Mouse (Mus musculus) neural tube, postnatal 0 days (tissue): ENCODE data around the gene Psmc3ip. TPM values are rescaled to one million over a fixed set of nuclear protein-coding genes. Genes with fewer than 3 reads are reported as not detected.

Experiments
- microRNA-seq: library from miRNA; unstranded; fragments of <30 nt; microRNA quantifications from one replicate; pipeline ENCODE4, GENCODE M21; 2016
- polyA plus RNA-seq: library from polyadenylated mRNA; unstranded; fragments of >200 nt; fragmentation: Nextera tagmentation; extraction: Ambion mirVana; gene quantifications from 2 replicates; pipeline ENCODE4 v1.2.1, GENCODE M21; 2015

The Psmc3ip gene
- polyA plus RNA-seq: 11.4 and 15.9 TPM in 2 replicates

DNA sequence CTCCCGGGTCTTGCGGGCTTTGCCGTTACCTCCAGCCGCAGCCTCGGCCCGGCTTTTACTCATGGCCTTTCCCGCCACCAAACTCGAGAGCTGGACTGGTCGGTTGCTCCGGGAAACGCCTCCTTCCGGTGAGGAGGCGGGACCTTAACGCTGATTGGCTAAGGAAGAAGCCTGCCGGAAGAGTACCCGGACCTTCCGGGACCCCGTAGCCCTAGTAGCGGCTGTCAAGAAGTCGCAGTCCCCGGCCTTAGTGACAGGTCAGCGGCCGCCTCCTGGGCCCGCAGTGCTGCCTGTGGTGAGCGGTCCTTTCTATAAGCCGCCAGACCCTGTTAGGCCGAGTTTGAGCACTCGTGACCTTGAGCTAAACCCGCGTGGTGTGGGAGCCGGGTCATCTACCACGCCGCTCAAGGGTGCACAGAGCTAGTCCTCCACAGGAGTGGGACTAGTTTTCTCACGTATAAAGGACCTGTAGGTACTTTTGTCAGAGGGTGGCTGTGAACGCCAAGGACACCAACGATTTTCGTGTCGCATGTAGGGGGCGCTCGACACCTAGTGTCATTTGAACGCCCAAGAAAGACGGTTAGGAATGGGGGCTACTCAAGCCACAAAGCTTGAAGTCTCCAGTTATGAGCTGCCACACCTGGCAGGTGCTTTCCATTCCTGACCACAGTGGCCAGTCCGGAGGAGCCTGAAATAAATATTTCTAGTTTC is at the start of gene Psmc3ip:
Gene Psmc3ip (minus strand): TSS at position 123 of the 711 bp plus-strand sequence.

DNA sequence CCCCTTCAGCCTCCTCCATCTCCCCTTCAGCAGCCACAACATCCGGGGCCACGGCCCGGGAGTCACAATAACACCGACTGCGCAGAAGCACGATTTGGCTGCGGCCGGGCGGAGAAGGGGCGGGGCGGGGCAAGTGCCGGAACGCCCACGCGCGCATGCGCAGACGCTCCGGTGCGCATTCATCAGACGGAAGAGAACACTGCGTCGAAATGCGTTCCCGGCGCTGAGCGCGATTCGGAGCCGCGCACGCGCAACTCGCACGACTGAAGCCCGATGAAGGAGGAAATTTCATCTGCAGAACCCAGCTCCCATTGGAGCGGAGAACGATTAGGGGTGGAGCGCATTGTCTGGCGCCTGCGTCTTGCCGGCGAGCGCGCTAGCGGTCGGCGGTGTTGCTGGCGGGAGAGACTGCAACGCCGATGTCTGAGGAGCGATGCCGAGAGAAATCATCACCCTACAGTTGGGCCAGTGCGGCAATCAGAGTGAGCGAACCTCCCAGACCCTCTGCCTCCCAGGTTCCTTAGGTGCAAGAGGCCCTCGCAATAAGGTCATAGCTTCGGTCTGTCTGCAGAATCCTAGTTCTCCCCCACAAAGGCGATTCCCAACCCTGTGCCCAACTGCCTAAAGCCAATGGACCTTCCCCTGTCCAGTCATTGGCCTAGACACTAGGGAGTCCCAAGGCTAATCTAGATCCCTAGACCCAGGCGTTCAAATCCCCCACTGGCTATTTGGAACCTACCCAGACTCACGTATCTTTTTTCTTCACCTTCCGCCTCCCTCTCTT is 24.7 kb upstream of the Psmc3ip start, which contains the start of the genes Retreg3 and Tubg1:
Gene Retreg3 (minus strand): TSS at position 133 of the 784 bp plus-strand sequence.
Gene Tubg1 (plus strand): TSS at position 178 of the 784 bp plus-strand sequence.

DNA sequence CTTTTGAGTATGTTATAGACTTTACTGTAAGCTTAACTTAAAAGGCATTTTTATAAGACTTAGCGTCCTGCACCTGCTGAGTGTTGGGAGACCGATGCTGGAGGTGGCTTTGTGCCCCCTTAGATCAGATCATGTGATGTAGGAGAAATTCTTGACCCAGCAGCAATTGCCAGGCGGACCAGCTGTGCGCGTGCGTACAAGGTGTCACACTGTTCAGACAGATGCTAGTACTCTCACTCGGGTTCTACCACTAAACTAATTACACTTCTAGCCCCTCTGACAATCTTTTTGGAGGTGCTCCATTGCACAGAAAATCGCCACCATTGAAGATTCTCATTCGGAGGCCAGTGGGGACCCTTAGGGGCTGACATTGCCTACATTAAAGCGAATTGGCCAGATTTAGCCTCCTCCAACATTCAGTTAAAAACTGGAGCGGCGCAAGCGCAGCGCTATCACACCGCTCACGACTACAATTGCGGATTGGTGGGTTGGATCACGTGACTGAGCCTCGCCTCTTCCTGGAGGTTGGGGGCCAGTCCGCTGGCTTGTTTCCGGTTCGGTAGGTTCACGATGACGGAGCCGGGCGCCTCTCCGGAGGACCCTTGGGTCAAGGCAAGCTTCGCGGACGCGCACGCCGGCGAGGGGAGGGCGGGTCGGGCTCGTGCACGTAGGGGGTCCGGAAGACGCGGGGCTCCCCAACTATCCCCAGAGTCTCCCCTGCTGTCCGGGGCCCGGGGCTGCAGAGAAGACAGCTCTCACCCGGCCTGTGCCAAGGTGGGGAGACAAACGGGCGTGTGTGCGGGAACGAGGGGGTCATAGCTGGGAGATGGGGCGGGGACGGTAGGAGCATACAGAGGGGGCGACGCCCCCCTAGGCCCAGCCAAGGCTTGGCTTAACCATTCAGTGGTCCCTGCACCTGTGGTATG is 8.2 kb downstream of the Psmc3ip start, which contains the start of gene Mlx:
Gene Mlx (plus strand): TSS at position 522 of the 926 bp plus-strand sequence.

DNA sequence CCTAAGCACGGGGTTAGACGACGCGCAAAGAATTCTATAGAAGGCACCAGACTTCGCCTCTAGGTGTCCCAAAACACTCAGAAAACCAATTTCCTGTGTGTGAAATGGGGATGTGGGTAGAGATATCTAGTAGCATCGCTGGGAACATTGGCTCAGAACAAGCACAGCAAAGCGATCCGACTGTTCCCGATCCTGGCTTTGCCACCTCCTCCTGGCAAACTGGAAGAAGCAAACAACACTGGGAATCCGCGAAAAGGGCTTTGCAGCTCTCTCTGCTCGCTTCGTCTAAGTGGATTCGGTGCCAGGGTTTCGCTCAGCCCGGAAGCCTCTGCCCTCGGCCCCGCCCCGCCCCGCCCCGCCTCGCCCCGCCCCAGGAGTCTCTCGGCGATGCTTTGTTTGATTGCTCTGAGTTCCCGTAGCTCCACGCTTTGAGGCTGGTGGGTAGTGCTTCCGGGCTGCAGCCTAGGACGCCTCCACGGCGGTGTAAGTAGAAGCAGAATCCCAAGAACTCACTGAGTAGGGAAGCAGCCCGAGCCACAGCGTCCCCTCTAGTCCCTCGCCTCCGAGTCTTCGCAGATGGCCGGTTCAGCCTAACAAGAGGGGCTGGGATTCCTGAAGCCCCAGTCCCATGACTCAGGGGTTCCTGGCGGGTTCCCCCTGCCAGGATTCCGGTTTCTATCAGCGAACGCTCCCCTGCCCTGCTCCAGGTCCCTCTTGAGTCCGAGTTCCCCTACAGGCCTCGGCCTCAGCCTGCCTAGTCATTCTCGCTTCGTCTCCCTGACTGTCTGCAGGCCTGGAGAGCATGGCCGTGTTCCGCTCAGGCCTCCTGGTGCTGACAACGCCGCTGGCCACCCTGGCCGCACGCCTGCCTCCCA is 12.8 kb downstream of the Psmc3ip start, which contains the start of gene Coasy:
Gene Coasy (plus strand): TSS at position 358 of the 875 bp plus-strand sequence.

DNA sequence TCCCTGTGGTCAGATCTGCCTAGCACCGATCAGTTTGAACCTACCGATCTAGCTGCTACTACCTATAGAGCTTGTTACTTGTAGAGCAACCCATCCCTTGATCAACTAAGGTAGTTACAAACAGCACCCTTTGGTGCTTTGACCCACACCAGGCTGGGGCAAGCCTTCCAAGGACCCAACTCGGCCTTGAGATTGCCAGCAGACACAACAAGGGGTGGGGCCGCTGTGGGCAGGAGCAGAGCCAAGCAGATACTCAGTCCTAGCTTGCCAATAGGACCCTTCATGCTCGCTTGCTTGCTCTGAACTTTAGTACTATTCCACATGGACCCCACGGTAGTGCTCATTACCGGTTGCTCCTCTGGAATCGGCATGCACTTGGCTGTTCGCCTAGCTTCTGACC is 17.1 kb downstream of the Psmc3ip start, which contains the start of gene Hsd17b1:
Gene Hsd17b1 (plus strand): TSS at position 291 of the 400 bp plus-strand sequence.

GRCm38 (mm10) chr11:101069391-101070188 is 25.6 kb downstream of the Psmc3ip start, which contains the start of gene Naglu:
Gene Naglu, plus strand, starts transcription at chr11:101070012.

Small RNA genes within 50 kb of the gene (microRNA-seq; reads per million reads assigned to microRNA genes)
- not detected for gene Gm27626

Other genes starting within 250 kb of the Psmc3ip start
- 16.4 and 17.6 TPM in 2 replicates for gene Stat5b, start 244.7 kb downstream of the Psmc3ip start, polyA plus RNA-seq
- 2.3 and 3.0 TPM in 2 replicates for gene Stat5a, start 236.1 kb downstream of the Psmc3ip start, polyA plus RNA-seq
- 49.0 and 55.4 TPM in 2 replicates for gene Stat3, start 155.9 kb downstream of the Psmc3ip start, polyA plus RNA-seq
- gene Cavin1, start 124.5 kb downstream of the Psmc3ip start, polyA plus RNA-seq: 52.5 and 68.3 TPM in 2 replicates
- gene Atp6v0a1, start 86.0 kb downstream of the Psmc3ip start, polyA plus RNA-seq: 156 and 176 TPM in 2 replicates
- gene Naglu, start 25.4 kb downstream of the Psmc3ip start, polyA plus RNA-seq: 12.8 and 12.9 TPM in 2 replicates
- 0.18 and 0.28 TPM in 2 replicates for gene Hsd17b1, start 17.0 kb downstream of the Psmc3ip start, polyA plus RNA-seq
- gene Coasy, start 12.9 kb downstream of the Psmc3ip start, polyA plus RNA-seq: 30.7 and 32.2 TPM in 2 replicates
- gene Mlx, start 8.2 kb downstream of the Psmc3ip start, polyA plus RNA-seq: 66.4 and 68.3 TPM in 2 replicates
- gene Retreg3, start 24.5 kb upstream of the Psmc3ip start, polyA plus RNA-seq: 21.0 and 22.1 TPM in 2 replicates
- 61.3 and 65.4 TPM in 2 replicates for gene Tubg1, start 24.5 kb upstream of the Psmc3ip start, polyA plus RNA-seq
- 62.5 and 67.4 TPM in 2 replicates for gene Tubg2, start 60.5 kb upstream of the Psmc3ip start, polyA plus RNA-seq
- 13.6 and 14.3 TPM in 2 replicates for gene Cntnap1, start 75.1 kb upstream of the Psmc3ip start, polyA plus RNA-seq
- gene Plekhh3, start 75.9 kb upstream of the Psmc3ip start, polyA plus RNA-seq: 7.9 and 10.5 TPM in 2 replicates
- 0.56 and 1.0 TPM in 2 replicates for gene Ccr10, start 80.0 kb upstream of the Psmc3ip start, polyA plus RNA-seq
- gene Ezh1, start 131.0 kb upstream of the Psmc3ip start, polyA plus RNA-seq: 21.5 and 25.4 TPM in 2 replicates
- 143 and 155 TPM in 2 replicates for gene Ramp2, start 150.6 kb upstream of the Psmc3ip start, polyA plus RNA-seq
- 129 and 133 TPM in 2 replicates for gene Vps25, start 158.3 kb upstream of the Psmc3ip start, polyA plus RNA-seq
- gene Wnk4, start 165.1 kb upstream of the Psmc3ip start, polyA plus RNA-seq: 5.9 and 6.4 TPM in 2 replicates
- gene Cntd1, start 183.6 kb upstream of the Psmc3ip start, polyA plus RNA-seq: 0.48 and 1.0 TPM in 2 replicates
- gene Coa3, start 183.7 kb upstream of the Psmc3ip start, polyA plus RNA-seq: 229 and 252 TPM in 2 replicates
- 131 and 140 TPM in 2 replicates for gene Becn1, start 206.8 kb upstream of the Psmc3ip start, polyA plus RNA-seq
- gene Psme3, start 220.8 kb upstream of the Psmc3ip start, polyA plus RNA-seq: 80.5 and 81.0 TPM in 2 replicates
- 0.46 and 0.64 TPM in 2 replicates for gene Aoc2, start 229.6 kb upstream of the Psmc3ip start, polyA plus RNA-seq
- gene Aoc3, start 235.2 kb upstream of the Psmc3ip start, polyA plus RNA-seq: 0.18 and 0.34 TPM in 2 replicates